Mouse (Mus musculus) heart, embryonic 14.5 days (tissue): Measurements from ENCODE around the gene Anapc4. TPM values are rescaled to one million over a fixed set of nuclear protein-coding genes. Genes with fewer than 3 reads are reported as not detected.

Source experiments
- ATAC-seq: fragments of 200-750 bp; cut with Nextera tagmentation; 2 replicates; pipeline ENCODE4 v1.8.0; 2017; ENCODE audit warnings: low read depth, moderate TSS enrichment; ENCODE audit not compliant: insufficient number of reproducible peaks, insufficient read depth, low FRiP score
- H3K27ac ChIP-seq, 2 experiments: fragments of 200-500 bp in 1 of 2; fragments of 300-500 bp in 1 of 2; sonication (generic) in 1 of 2; replicated peaks in 1 of 2; 2 replicates each; pipeline ENCODE4 v1.5.1; 2012 to 2014; ENCODE audit warnings: low read depth in 2 of 2, low read length in 2 of 2, control low read depth in 1 of 2, mild to moderate bottlenecking in 1 of 2, mixed read lengths in 1 of 2; ENCODE audit not compliant: control insufficient read depth in 1 of 2, insufficient read depth in 1 of 2
- H3K27me3 ChIP-seq: fragments of 300-500 bp; sonication (generic); 2 replicates; pipeline ENCODE4 v1.6.1; 2014; ENCODE audit warnings: mild to moderate bottlenecking, low read length, control low read depth; ENCODE audit not compliant: control insufficient read depth, insufficient read depth
- H3K36me3 ChIP-seq: fragments of 300-500 bp; sonication (generic); 2 replicates; pipeline ENCODE4 v1.6.1; 2014; ENCODE audit warnings: mild to moderate bottlenecking, control low read depth, low read length, mixed read lengths; ENCODE audit not compliant: control insufficient read depth, insufficient read depth
- H3K4me1 ChIP-seq, 2 experiments: fragments of 200-500 bp in 1 of 2; fragments of 300-500 bp in 1 of 2; sonication (generic) in 1 of 2; 2 replicates each; pipeline ENCODE4 v1.6.1; 2012 to 2014; ENCODE audit warnings: low read length in 2 of 2, control low read depth in 1 of 2, mixed read lengths in 1 of 2; ENCODE audit not compliant: control insufficient read depth in 2 of 2, insufficient read depth in 2 of 2
- H3K4me2 ChIP-seq: fragments of 300-500 bp; sonication (generic); 2 replicates; pipeline ENCODE4 v1.6.1; 2014; ENCODE audit warnings: mild to moderate bottlenecking, low read length
- H3K4me3 ChIP-seq, 2 experiments: fragments of 200-500 bp in 1 of 2; fragments of 300-500 bp in 1 of 2; sonication (generic) in 1 of 2; 2 replicates each; pipeline ENCODE4 v1.5.1; 2012 to 2014; ENCODE audit warnings: low read length in 2 of 2, mild to moderate bottlenecking in 2 of 2, control low read depth in 1 of 2, low read depth in 1 of 2, moderate library complexity in 1 of 2; ENCODE audit not compliant: control insufficient read depth in 1 of 2, insufficient read depth in 1 of 2
- H3K9ac ChIP-seq: fragments of 300-500 bp; sonication (generic); 2 replicates; pipeline ENCODE4 v1.6.1; 2014; ENCODE audit warnings: mild to moderate bottlenecking, low read length
- H3K9me3 ChIP-seq: fragments of 300-500 bp; sonication (generic); 2 replicates; pipeline ENCODE4 v1.6.1; 2016; ENCODE audit warnings: low read length, control low read depth; ENCODE audit not compliant: control insufficient read depth
- WGBS: fragments of 180-500 bp; shearing (Covaris S2); extraction: QIAGEN DNeasy Blood & Tissue Kit; methylation state at CpG from one replicate; pipeline ENCODE4 v1.1.7; 2014; 5-methylcytosine and 5-hydroxymethylcytosine counted together
- polyA plus RNA-seq: library from polyadenylated mRNA; unstranded; fragments of >200 nt; fragmentation: Nextera tagmentation; extraction: Ambion mirVana; gene quantifications from 2 replicates; pipeline ENCODE4 v1.2.1, GENCODE M21; 2014

Anapc4 gene
- polyA plus RNA-seq, 1 experiment from 2014 or later: 77.2 TPM

DNA sequence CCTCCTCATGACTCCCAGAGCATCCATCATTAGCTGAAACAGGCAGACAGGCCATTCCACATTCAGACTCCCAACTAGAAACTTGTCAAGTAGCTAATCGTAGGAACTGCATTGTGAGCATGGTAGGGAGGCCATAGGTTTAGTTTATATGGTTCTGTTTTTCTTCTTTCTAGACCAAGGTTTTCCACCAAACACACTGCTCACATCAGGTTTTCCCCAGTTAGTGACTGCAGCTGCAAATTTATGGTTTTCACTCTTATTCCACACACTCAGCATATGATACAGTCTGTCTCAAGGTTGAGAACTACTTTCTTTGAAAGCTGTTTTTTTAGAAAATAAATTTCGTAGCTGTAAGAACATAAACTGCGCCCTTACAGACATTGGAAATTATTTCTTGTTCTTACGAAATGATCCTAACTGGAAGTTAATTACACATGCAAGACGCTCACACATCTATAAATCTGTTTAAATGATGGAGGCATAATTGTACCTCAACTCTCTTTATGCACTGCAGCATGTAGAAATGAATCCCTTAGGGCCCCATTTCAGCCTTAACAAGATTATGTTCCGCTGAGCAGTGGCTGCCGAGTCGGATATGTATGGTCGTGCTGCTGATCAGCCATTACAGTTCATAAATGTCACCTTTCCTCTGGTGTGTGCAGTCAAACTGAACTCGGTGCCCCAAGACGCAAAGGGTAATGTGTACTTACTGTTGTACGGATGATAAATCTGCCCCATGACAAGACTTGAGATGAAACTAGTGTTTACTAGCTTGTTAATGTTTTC, 35.3 kb downstream of the Anapc4 start:
- Histone ChIP-seq H3K9ac (no peak overlapping the region), H3K4me2 (no peak overlapping the region), H3K27me3 (no peaks in the 10 kb centered on the region), H3K4me1 (0 out of 4 replicates have a peak, but pooled peaks cover 0 to 2% of the 10 kb centered on the region in 2 experiments), H3K36me3 (peaks cover 51% of the 10 kb centered on the region), H3K4me3 (no peak overlapping the region), H3K27ac (no peak overlapping the region), H3K9me3 (no peaks in the 10 kb centered on the region)
- 92% methylated on average over 12 of the region's 12 CpGs for WGBS
- no peak for ATAC-seq

DNA sequence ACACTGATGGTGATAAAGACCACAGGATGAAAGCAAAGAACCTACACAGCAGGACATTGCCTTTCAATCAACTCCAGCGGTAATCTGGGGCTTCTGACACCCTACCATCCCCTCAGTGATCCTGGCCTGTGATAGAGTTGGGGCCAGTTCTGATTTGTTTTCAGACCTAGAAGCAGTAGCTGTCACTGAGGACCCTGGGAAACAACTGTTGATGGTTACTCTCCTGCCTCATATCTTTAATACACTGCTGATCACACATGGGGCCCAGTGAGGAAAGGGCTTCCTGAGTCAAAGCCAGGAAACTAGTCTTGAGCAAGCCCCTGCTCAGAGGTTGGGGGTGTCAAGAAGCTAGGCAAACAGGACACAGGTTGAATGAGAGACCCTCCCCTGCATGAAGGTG, 37.6 kb downstream of the Anapc4 start:
- no peak overlapping the region for H3K4me3 ChIP-seq
- H3K9me3 ChIP-seq: no peaks in the 10 kb centered on the region
- no peak overlapping the region for H3K9ac ChIP-seq
- no peak overlapping the region for H3K27ac ChIP-seq
- no peak overlapping the region for H3K4me2 ChIP-seq
- WGBS: 6% methylated on average over 1 of the region's 1 CpGs
- no peaks in the 10 kb centered on the region for H3K4me1 ChIP-seq
- H3K27me3 ChIP-seq: no peaks in the 10 kb centered on the region
- peaks cover 28% of the 10 kb centered on the region for H3K36me3 ChIP-seq
- ATAC-seq: no peak

DNA sequence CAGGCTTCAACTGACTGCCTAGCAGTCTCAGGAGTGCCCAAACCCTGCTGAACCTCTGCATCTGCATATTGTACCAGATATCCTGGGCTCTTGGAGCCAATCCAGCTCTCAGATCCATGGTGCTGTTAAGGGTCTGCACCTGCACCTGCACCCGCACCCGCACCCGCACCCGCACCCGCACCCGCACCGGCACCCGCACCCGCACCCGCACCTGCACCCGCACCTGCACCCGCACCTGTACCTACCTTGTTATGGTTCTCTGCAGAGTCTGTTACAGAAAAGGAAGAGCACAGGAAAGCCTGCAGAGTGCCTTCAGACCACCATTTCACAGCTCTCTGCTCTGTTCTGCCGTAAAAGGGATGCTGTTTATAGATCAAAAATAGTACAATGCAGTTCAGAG, 38.2 kb downstream of the Anapc4 start:
- ATAC-seq: no peak
- Histone ChIP-seq H3K27ac (no peak overlapping the region), H3K4me1 (no peaks in the 10 kb centered on the region), H3K9me3 (no peaks in the 10 kb centered on the region), H3K4me3 (no peak overlapping the region), H3K27me3 (no peaks in the 10 kb centered on the region), H3K36me3 (peaks cover 23% of the 10 kb centered on the region), H3K4me2 (no peak overlapping the region), H3K9ac (no peak overlapping the region)
- 94% methylated on average over 13 of the region's 13 CpGs for WGBS

DNA sequence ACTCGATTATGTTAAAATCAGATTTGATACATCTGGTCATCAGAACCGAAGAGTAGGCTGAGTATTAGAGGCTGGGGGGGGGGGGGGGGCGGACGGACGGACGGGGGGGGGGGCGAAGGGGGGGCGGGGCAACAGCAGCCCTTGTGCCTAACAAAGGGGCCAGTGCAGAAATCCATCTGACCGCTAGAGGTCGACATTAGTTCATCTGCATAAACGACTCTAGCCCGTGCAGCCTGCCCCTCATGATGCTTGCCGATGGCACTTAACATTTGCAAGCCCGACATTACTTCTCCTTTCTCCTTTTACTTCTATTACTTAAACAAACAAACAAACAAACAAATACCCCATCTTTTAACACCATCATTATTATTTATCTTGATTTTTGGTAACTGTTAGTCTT, 45.0 kb downstream of the Anapc4 start:
- Histone ChIP-seq H3K27ac (no peak overlapping the region), H3K4me2 (no peak overlapping the region), H3K9ac (no peak overlapping the region), H3K36me3 (no peaks in the 10 kb centered on the region), H3K27me3 (no peaks in the 10 kb centered on the region), H3K4me1 (no peaks in the 10 kb centered on the region), H3K4me3 (no peak overlapping the region), H3K9me3 (peaks cover 5% of the 10 kb centered on the region; the same call in 1 of the 2 replicates)
- ATAC-seq: no peak
- WGBS: 3% methylated on average over 8 of the region's 14 CpGs

DNA sequence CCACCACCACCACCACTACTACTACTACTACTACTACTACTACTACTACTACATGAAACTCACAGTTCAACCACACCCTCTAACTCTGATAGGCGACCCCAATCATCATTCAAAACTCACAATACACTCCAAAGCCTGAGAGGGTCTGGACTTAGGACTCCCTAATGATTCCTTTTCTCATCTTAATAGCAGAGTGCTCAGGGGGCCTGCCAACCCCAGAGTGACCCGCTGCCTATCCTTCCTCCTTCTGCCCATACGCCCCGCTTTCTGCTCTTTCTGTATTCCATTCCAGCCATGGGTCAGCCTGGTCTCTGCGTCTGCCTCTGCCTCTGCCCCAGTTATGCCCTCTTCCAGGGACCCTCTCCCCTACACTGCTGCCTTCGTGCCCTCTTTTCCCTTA, 46.1 kb downstream of the Anapc4 start:
- 87% methylated on average over 6 of the region's 6 CpGs for WGBS

DNA sequence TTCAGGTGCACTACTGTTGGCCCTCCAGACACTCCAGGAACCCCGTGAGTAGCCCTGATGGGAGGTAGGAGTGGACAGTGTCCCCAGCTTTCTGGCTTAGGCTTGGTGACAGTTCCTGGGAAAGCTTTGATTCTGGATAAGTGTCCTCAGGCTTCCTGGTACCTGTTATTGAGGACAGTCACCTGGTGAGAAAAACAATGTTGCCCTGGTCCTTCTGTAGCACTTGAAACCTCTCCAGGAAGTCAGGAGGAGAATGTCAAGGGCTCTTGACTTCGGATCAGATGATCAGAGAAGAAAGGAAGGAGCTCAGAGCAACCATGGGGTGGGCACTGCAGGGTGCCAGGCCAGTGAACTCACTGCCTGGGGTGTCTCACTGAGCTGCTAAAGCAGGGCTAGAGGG, 48.6 kb downstream of the Anapc4 start:
- Histone ChIP-seq H3K4me2 (no peak overlapping the region), H3K36me3 (no peaks in the 10 kb centered on the region), H3K4me3 (no peak overlapping the region), H3K27ac (no peak overlapping the region), H3K27me3 (no peaks in the 10 kb centered on the region), H3K4me1 (no peaks in the 10 kb centered on the region), H3K9ac (no peak overlapping the region), H3K9me3 (peaks cover 5% of the 10 kb centered on the region; the same call in 1 of the 2 replicates)
- 32% methylated on average over 2 of the region's 2 CpGs for WGBS
- no peak for ATAC-seq

More for the DNA sequence above, 46.1 kb downstream of the Anapc4 start:
- Histone ChIP-seq H3K4me1 (no peaks in the 10 kb centered on the region), H3K27me3 (no peaks in the 10 kb centered on the region), H3K4me2 (no peak overlapping the region), H3K4me3 (no peak overlapping the region), H3K9ac (no peak overlapping the region), H3K27ac (no peak overlapping the region), H3K9me3 (peaks cover 5% of the 10 kb centered on the region; the same call in 1 of the 2 replicates), H3K36me3 (no peaks in the 10 kb centered on the region)
- no peak for ATAC-seq

DNA sequence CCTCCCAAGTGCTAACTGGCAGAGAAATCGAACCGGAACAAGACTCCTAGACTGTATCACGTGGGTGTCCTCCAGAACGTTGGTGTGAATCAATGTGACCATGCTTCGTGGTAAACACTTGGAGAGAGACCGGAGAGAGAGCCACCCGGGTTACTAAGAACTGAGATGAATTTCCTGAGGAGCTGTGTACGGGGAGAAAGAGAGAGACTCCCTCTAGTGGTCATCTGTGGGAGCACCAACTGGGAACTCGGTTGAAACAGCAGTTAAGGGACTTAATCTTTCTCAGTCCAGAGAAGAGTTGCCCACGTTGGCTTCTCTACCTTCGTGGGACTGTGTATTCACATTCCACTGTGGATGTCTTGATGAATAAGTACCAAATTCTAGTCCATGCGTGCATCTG, 53.3 kb downstream of the Anapc4 start:
- 43% methylated on average over 12 of the region's 12 CpGs for WGBS
- Histone ChIP-seq H3K9ac (no peak overlapping the region), H3K27me3 (no peaks in the 10 kb centered on the region), H3K9me3 (peaks cover 4% of the 10 kb centered on the region; the same call in 1 of the 2 replicates), H3K4me2 (no peak overlapping the region), H3K36me3 (no peaks in the 10 kb centered on the region), H3K4me3 (no peak overlapping the region), H3K4me1 (no peaks in the 10 kb centered on the region), H3K27ac (no peak overlapping the region)
- no peak for ATAC-seq

DNA sequence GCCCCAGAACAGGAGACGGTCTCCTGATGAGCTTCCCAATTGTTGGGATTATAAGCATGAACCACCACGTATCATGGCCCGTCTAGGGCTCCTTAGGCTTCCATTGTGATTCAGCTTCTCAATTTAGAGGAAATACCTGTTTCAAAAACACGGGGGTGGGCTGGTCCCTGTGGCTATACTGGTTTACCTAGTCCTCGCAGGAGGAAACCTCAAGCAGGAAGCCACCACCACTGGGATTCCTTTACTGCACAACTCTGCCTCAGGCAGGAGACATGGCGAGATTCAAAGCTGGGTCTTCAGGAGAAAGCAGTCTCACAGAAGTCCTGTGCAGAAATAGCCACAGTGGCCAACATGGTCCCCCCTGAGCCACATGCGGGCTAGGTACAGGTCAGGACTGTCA, 56.1 kb downstream of the Anapc4 start:
- H3K4me3 ChIP-seq: no peak overlapping the region
- peaks cover 8% of the 10 kb centered on the region; the same call in 1 of the 2 replicates for H3K9me3 ChIP-seq
- no peak overlapping the region for H3K9ac ChIP-seq
- WGBS: 82% methylated on average over 7 of the region's 7 CpGs
- no peaks in the 10 kb centered on the region for H3K36me3 ChIP-seq
- H3K27me3 ChIP-seq: no peaks in the 10 kb centered on the region
- no peaks in the 10 kb centered on the region for H3K4me1 ChIP-seq
- no peak overlapping the region for H3K27ac ChIP-seq
- H3K4me2 ChIP-seq: no peak overlapping the region
- ATAC-seq: no peak
